Mouse (Mus musculus) heart, postnatal 0 days (tissue): Measurements from ENCODE around the gene Cd200r3.

Experiments used
- CTCF ChIP-seq: IDR thresholded peaks from 2 replicates; pipeline ENCODE4 v1.5.1; 2016; ENCODE audit warnings: antibody characterized with exemption, control low read depth, low read depth
- EP300 ChIP-seq: IDR thresholded peaks from 2 replicates; pipeline ENCODE4 v1.6.1; 2016; ENCODE audit warnings: antibody characterized with exemption, low read depth

DNA sequence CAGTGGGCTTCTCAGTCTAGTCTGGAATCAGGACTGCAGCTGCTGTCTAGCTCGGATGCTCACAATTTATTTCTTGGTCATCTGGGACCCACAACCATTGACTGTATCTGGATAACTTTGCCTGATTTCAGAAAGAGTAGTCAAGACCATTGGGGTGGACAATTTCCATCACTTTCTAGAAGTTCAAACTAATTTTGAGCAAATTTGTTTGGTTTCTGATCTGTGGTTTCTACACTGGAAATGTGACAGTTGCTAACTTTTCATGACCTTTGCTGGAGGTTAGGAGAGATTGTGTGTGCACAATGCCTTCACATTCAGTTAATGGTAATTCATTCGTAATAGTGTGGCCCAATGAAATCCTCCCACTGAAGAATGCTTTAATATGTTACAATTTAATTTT, 34.7 kb downstream of the Cd200r3 start:
- TF ChIP-seq CTCF (no peak), EP300 (no peak)
